Mouse (Mus musculus): ENCODE measurements around the gene Hexdc. TPM values are rescaled to one million over a fixed set of nuclear protein-coding genes. Genes with fewer than 3 reads are reported as not detected.
A peak's percentile ranks its signal among the peaks of the same experiment; 100 is the strongest.

Hexdc gene
- polyA plus RNA-seq, 1 experiment from 2014 or later = 10.3 TPM

GRCm38 (mm10) chr11:121261074-121261473 lies 56.8 kb downstream of the Hexdc start:
- Histone ChIP-seq H3K9ac (ENCODE audit: low read depth, low read length) (peak overlapping the region; percentile 93), H3K9me3 (ENCODE audit: control insufficient read depth, low read length) (no peaks in the 10 kb centered on the region), H3K4me3 (ENCODE audit: low read length) (peak overlapping the region; percentile 84), H3K4me1 (ENCODE audit: control insufficient read depth, insufficient read depth, low read length) (peaks cover 20% of the 10 kb centered on the region), H3K27me3 (ENCODE audit: control insufficient read depth, insufficient read depth, low read length) (no peaks in the 10 kb centered on the region), H3K4me2 (replicated peaks; ENCODE audit: low read depth, low read length) (peak overlapping the region; percentile 93), H3K36me3 (ENCODE audit: control insufficient read depth, insufficient read depth, low read length) (peaks cover 33% of the 10 kb centered on the region), H3K27ac (ENCODE audit: low read depth, low read length) (no peak overlapping the region)
- 52% methylated on average over 2 of the region's 2 CpGs for WGBS
- ATAC-seq (ENCODE audit: low FRiP score, low TSS enrichment) = no peak

Other genes with a start within 250 kb of the Hexdc start
- 49.8 and 78.9 TPM in 2 replicates for gene Csnk1d, start 213.1 kb upstream of the Hexdc start, polyA plus RNA-seq (2014; fragmentation: Nextera tagmentation; extraction: Ambion mirVana)
- gene Cd7, start 165.0 kb upstream of the Hexdc start, polyA plus RNA-seq (2014; fragmentation: Nextera tagmentation; extraction: Ambion mirVana) = not detected in 2 replicates
- gene Sectm1b, start 140.9 kb upstream of the Hexdc start, polyA plus RNA-seq (2014; fragmentation: Nextera tagmentation; extraction: Ambion mirVana) = not detected in 2 replicates
- 0.22 and 0.26 TPM in 2 replicates for gene Sectm1a, start 123.2 kb upstream of the Hexdc start, polyA plus RNA-seq (2014; fragmentation: Nextera tagmentation; extraction: Ambion mirVana)
- gene Tex19.2, start 85.8 kb upstream of the Hexdc start, polyA plus RNA-seq (2014; fragmentation: Nextera tagmentation; extraction: Ambion mirVana) = not detected in 2 replicates
- not detected in 2 replicates for gene Tex19.1, start 58.3 kb upstream of the Hexdc start, polyA plus RNA-seq (2014; fragmentation: Nextera tagmentation; extraction: Ambion mirVana)
- not detected in 2 replicates for gene Uts2r, start 44.2 kb upstream of the Hexdc start, polyA plus RNA-seq (2014; fragmentation: Nextera tagmentation; extraction: Ambion mirVana)
- 28.5 and 31.3 TPM in 2 replicates for gene Ogfod3, start 278 bp downstream of the Hexdc start, polyA plus RNA-seq (2014; fragmentation: Nextera tagmentation; extraction: Ambion mirVana)
- 24.5 and 33.0 TPM in 2 replicates for gene Cybc1, start 24.9 kb downstream of the Hexdc start, polyA plus RNA-seq (2014; fragmentation: Nextera tagmentation; extraction: Ambion mirVana)
- 27.5 and 53.1 TPM in 2 replicates for gene Narf, start 32.8 kb downstream of the Hexdc start, polyA plus RNA-seq (2014; fragmentation: Nextera tagmentation; extraction: Ambion mirVana)
- 10.5 and 10.8 TPM in 2 replicates for gene Foxk2, start 55.6 kb downstream of the Hexdc start, polyA plus RNA-seq (2014; fragmentation: Nextera tagmentation; extraction: Ambion mirVana)
- 84.5 and 101 TPM in 2 replicates for gene Wdr45b, start 150.0 kb downstream of the Hexdc start, polyA plus RNA-seq (2014; fragmentation: Nextera tagmentation; extraction: Ambion mirVana)
- gene Rab40b, start 183.8 kb downstream of the Hexdc start, polyA plus RNA-seq (2014; fragmentation: Nextera tagmentation; extraction: Ambion mirVana) = 3.2 and 4.3 TPM in 2 replicates
- 6.3 and 7.4 TPM in 2 replicates for gene Fn3krp, start 217.0 kb downstream of the Hexdc start, polyA plus RNA-seq (2014; fragmentation: Nextera tagmentation; extraction: Ambion mirVana)
- 0.81 and 1.4 TPM in 2 replicates for gene Fn3k, start 230.5 kb downstream of the Hexdc start, polyA plus RNA-seq (2014; fragmentation: Nextera tagmentation; extraction: Ambion mirVana)
- gene Tbcd, start 247.5 kb downstream of the Hexdc start, polyA plus RNA-seq (2014; fragmentation: Nextera tagmentation; extraction: Ambion mirVana) = 19.4 and 35.1 TPM in 2 replicates